In genomic region chr6:148531068-148531467, GRCm38 (mm10) we compare ENCODE assay signal across 27 mouse cellular contexts.
DNase-seq lines count a peak whose midpoint lies in the region; ATAC-seq and TF ChIP-seq lines count a peak whose summit lies in the region.
"Had no signal": no experiment of that assay in that cellular context is flagged by ENCODE, and none has a peak within 500 bp of the region (broad histone marks: within the 10 kb centered on the region; RNA-seq: fewer than 3 reads in every experiment).

No protein-coding gene starts in this region.

- TF ChIP-seq CTCF in ES-Bruce4 (IDR thresholded peaks at IDR 0.05; ENCODE audit: low read depth, low read length) = no peak

- no peak overlapping the region for H3K4me3 ChIP-seq in kidney, embryonic 16.5 days (ENCODE audit: low read length)
- no peak overlapping the region for H3K4me3 ChIP-seq in ES-Bruce4 (ENCODE audit: low read depth, low read length)
- H3K4me3 ChIP-seq: embryonic facial prominence, embryonic 13.5 days; forebrain, embryonic 10.5 days; forebrain, embryonic 15.5 days; gastrocnemius, adult 2 months; hindbrain, embryonic 15.5 days; midbrain, embryonic 12.5 days; stomach, embryonic 15.5 days had no signal

- peak; percentile 7 for DNase-seq in adrenal gland, postnatal 10 days
- DNase-seq in adrenal gland, adult 8-10 months = no peak
- no peak for DNase-seq in kidney, postnatal 25 days
- peak; percentile 44 for DNase-seq in ZHBTc4 (ENCODE audit: low read depth, low spot score)
- DNase-seq in B cell, adult 2 months = no peak
- DNase-seq: cerebellum, adult 18-20 months; gastrocnemius, adult 2 months; gastrocnemius, postnatal 36 days; heart, adult 18-20 months; heart, postnatal 36 days; kidney, adult 2 months; layer of hippocampus, postnatal 36 days; left cerebral cortex, postnatal 4 days; lung, adult 2 months; lung, postnatal 14 days; right cerebral cortex, postnatal 25 days had no signal

- H3K27me3 ChIP-seq in kidney, embryonic 16.5 days (ENCODE audit: insufficient read depth, low read length) = no peaks in the 10 kb centered on the region
- H3K27me3 ChIP-seq in ES-Bruce4 (ENCODE audit: control insufficient read depth, insufficient read depth, low read length, poor library complexity, severe bottlenecking) = no peaks in the 10 kb centered on the region
- H3K27me3 ChIP-seq: embryonic facial prominence, embryonic 13.5 days; forebrain, embryonic 15.5 days; hindbrain, embryonic 15.5 days; stomach, embryonic 15.5 days had no signal

- no peak overlapping the region for H3K27ac ChIP-seq in kidney, embryonic 16.5 days (ENCODE audit: low read length)
- no peak overlapping the region for H3K27ac ChIP-seq in ES-Bruce4 (ENCODE audit: insufficient read depth, low read length)
- H3K27ac ChIP-seq: embryonic facial prominence, embryonic 13.5 days; forebrain, embryonic 10.5 days; forebrain, embryonic 15.5 days; gastrocnemius, adult 2 months; hindbrain, embryonic 15.5 days; kidney, postnatal 0 days; liver, embryonic 14.5 days; midbrain, embryonic 12.5 days; stomach, embryonic 15.5 days had no signal

- H3K9ac ChIP-seq in kidney, embryonic 16.5 days (replicated peaks; ENCODE audit: low read length) = no peak overlapping the region
- H3K9ac ChIP-seq in ES-Bruce4 (ENCODE audit: low read depth, poor library complexity, severe bottlenecking) = no peak overlapping the region
- H3K9ac ChIP-seq: embryonic facial prominence, embryonic 13.5 days; forebrain, embryonic 15.5 days; hindbrain, embryonic 15.5 days; liver, embryonic 14.5 days; midbrain, embryonic 12.5 days; stomach, embryonic 15.5 days had no signal

- H3K9me3 ChIP-seq in kidney, embryonic 16.5 days (ENCODE audit: low read length) = no peaks in the 10 kb centered on the region; the same call in 1 of the 2 replicates
- H3K9me3 ChIP-seq in ES-Bruce4 (replicated peaks; ENCODE audit: control insufficient read depth, insufficient read depth, low read length, poor library complexity, severe bottlenecking) = no peaks in the 10 kb centered on the region
- H3K9me3 ChIP-seq: embryonic facial prominence, embryonic 13.5 days; forebrain, embryonic 10.5 days; forebrain, embryonic 15.5 days; hindbrain, embryonic 15.5 days; midbrain, embryonic 12.5 days; stomach, embryonic 15.5 days had no signal

- no peak overlapping the region for H3K4me2 ChIP-seq in kidney, embryonic 16.5 days (replicated peaks; ENCODE audit: low read depth, low read length)
- H3K4me2 ChIP-seq: embryonic facial prominence, embryonic 13.5 days; forebrain, embryonic 15.5 days; heart, embryonic 11.5 days; hindbrain, embryonic 15.5 days; midbrain, embryonic 12.5 days; stomach, embryonic 15.5 days had no signal

- peak; percentile 54; the same call in 1 of the 2 replicates for ATAC-seq in kidney, embryonic 16.5 days (ENCODE audit: low FRiP score, low TSS enrichment)
- ATAC-seq: forebrain, embryonic 15.5 days had no signal

- H3K4me1 ChIP-seq in kidney, embryonic 16.5 days (ENCODE audit: insufficient read depth, low read length) = no peaks in the 10 kb centered on the region
- no peaks in the 10 kb centered on the region for H3K4me1 ChIP-seq in ES-Bruce4 (ENCODE audit: control insufficient read depth, insufficient read depth, low read length)
- H3K4me1 ChIP-seq: embryonic facial prominence, embryonic 13.5 days; forebrain, embryonic 15.5 days; hindbrain, embryonic 15.5 days; midbrain, embryonic 12.5 days; stomach, embryonic 15.5 days had no signal

- TF ChIP-seq POLR2A in ES-Bruce4 (IDR thresholded peaks at IDR 0.05; ENCODE audit: insufficient read depth, low read length) = no peak

- TF ChIP-seq EP300 in ES-Bruce4 (IDR thresholded peaks at IDR 0.05; ENCODE audit: insufficient read depth, low read depth, low read length) = 0 out of 2 replicates have a peak, but pooled peaks have one; percentile 21

- H3K36me3 ChIP-seq in kidney, embryonic 16.5 days (ENCODE audit: insufficient read depth, low read length) = no peaks in the 10 kb centered on the region
- H3K36me3 ChIP-seq in ES-Bruce4 (ENCODE audit: control insufficient read depth, insufficient read depth, low read length, poor library complexity, severe bottlenecking) = no peaks in the 10 kb centered on the region
- H3K36me3 ChIP-seq: embryonic facial prominence, embryonic 13.5 days; forebrain, embryonic 10.5 days; forebrain, embryonic 15.5 days; hindbrain, embryonic 15.5 days; midbrain, embryonic 12.5 days; stomach, embryonic 15.5 days had no signal

- WGBS in kidney, embryonic 16.5 days = 97% methylated on average over 1 of the region's 1 CpGs

Comparison
In these comparisons a context has a peak if more than half of its experiments do, and no peak if none do; other contexts are left out.
1. DNase-seq: peak in adrenal gland, postnatal 10 days (single experiment) and ZHBTc4 (single experiment); none in adrenal gland, adult 8-10 months (single experiment), kidney, postnatal 25 days (0 of 2) and B cell, adult 2 months (0 of 2).